Mouse (Mus musculus) kidney, embryonic 16.5 days (tissue): ENCODE measurements around the gene Ppp4r4. TPM values are rescaled to one million over a fixed set of nuclear protein-coding genes. Genes with fewer than 3 reads are reported as not detected.

Source experiments
- ATAC-seq: fragments of 200-750 bp; cut with Nextera tagmentation; 2 replicates; pipeline ENCODE4 v1.8.0; 2017; ENCODE audit warnings: moderate TSS enrichment; ENCODE audit not compliant: low FRiP score, low TSS enrichment
- H3K27ac ChIP-seq: fragments of 300-500 bp; sonication (generic); 2 replicates; pipeline ENCODE4 v1.5.1; 2014; ENCODE audit warnings: low read length
- H3K27me3 ChIP-seq: fragments of 300-500 bp; sonication (generic); 2 replicates; pipeline ENCODE4 v1.6.1; 2014; ENCODE audit warnings: low read length, control low read depth, mixed read lengths; ENCODE audit not compliant: insufficient read depth
- H3K36me3 ChIP-seq: fragments of 300-500 bp; sonication (generic); 2 replicates; pipeline ENCODE4 v1.6.1; 2014; ENCODE audit warnings: low read length, control low read depth, mixed read lengths; ENCODE audit not compliant: insufficient read depth
- H3K4me1 ChIP-seq: fragments of 300-500 bp; sonication (generic); 2 replicates; pipeline ENCODE4 v1.6.1; 2014; ENCODE audit warnings: low read length, control low read depth, mixed read lengths; ENCODE audit not compliant: insufficient read depth
- H3K4me2 ChIP-seq: fragments of 300-500 bp; sonication (generic); replicated peaks from 2 replicates; pipeline ENCODE4 v1.6.1; 2014; ENCODE audit warnings: low read depth, low read length
- H3K4me3 ChIP-seq: fragments of 300-500 bp; sonication (generic); 2 replicates; pipeline ENCODE4 v1.5.1; 2014; ENCODE audit warnings: mild to moderate bottlenecking, low read length
- H3K9ac ChIP-seq: fragments of 300-500 bp; sonication (generic); replicated peaks from 2 replicates; pipeline ENCODE4 v1.6.1; 2014; ENCODE audit warnings: low read length
- H3K9me3 ChIP-seq: fragments of 300-500 bp; sonication (generic); 2 replicates; pipeline ENCODE4 v1.6.1; 2016; ENCODE audit warnings: low read length, control low read depth
- WGBS: fragments of 180-500 bp; shearing (Covaris S2); extraction: QIAGEN DNeasy Blood & Tissue Kit; methylation state at CpG from one replicate; pipeline ENCODE4 v1.1.7; 2014; 5-methylcytosine and 5-hydroxymethylcytosine counted together
- polyA plus RNA-seq: library from polyadenylated mRNA; unstranded; fragments of >200 nt; fragmentation: Nextera tagmentation; extraction: Ambion mirVana; gene quantifications from 2 replicates; pipeline ENCODE4 v1.2.1, GENCODE M21; 2015

Gene Ppp4r4
- polyA plus RNA-seq, 1 experiment from 2014 or later, result 1.1 TPM

DNA sequence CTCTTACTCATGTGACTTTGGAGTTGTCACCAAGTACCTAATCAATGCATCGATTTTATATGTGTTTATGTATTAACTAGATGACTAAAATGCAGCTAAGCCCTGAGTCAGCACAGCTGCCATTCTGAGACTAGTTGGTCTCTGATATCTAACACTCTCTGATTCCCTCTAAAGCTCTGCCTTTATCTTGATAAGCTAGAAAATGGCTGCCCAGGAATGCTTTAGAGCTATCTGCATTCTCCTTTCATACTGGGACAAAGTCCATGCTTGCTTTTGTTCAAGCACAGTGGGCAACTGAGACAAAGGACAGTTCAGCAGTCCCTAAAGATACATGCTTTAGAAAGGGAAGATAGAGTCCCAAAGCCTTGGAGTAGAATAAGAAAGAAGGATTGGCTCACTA, 83.1 kb downstream of the Ppp4r4 start:
- Histone ChIP-seq H3K36me3 (no peaks in the 10 kb centered on the region), H3K9ac (no peak overlapping the region), H3K27ac (no peak overlapping the region), H3K4me1 (no peaks in the 10 kb centered on the region), H3K27me3 (no peaks in the 10 kb centered on the region), H3K9me3 (no peaks in the 10 kb centered on the region), H3K4me2 (no peak overlapping the region), H3K4me3 (no peak overlapping the region)
- WGBS, result 88% methylated on average over 1 of the region's 1 CpGs
- no peak for ATAC-seq

DNA sequence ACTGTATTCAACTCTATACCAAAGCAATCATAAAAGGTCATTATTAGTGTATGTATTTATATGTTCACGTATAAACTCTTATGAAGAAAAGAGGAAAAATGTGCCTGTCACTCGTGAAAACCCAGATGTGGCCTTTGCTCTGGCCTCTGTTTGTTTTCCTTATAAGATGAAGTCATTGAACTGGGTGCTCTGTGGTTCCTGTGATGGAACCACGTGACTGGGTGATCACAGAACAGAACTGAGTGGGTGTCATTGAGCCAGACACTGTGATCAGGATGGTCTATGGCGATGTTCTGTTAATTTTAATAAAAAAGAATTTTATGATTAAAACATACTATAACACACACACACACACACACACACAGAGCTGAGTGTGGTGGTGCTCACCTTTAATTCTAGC, 83.7 kb downstream of the Ppp4r4 start:
- Histone ChIP-seq H3K9ac (no peak overlapping the region), H3K27ac (no peak overlapping the region), H3K9me3 (no peaks in the 10 kb centered on the region), H3K4me1 (no peaks in the 10 kb centered on the region), H3K4me3 (no peak overlapping the region), H3K27me3 (no peaks in the 10 kb centered on the region), H3K4me2 (no peak overlapping the region), H3K36me3 (no peaks in the 10 kb centered on the region)
- WGBS, result 78% methylated on average over 4 of the region's 4 CpGs
- no peak for ATAC-seq

DNA sequence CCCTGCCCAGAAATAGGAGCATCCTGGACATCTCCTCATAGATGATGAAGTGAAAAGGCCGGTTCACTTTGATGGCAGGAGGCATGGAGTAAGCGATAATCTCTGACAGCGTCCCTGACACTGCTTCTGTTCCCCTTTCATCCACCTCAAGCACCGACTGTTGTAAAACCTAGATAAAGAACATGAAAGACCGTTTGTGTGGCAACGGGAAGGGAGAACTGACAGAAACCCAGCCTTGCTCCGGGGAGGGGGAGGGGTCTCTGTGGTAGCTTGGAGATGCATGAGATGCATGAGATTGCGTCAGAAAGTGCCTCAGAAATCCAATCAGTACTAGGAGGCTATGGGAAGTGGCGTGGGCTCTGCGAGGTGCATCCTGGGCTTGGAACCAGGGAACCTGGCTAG, 84.8 kb downstream of the Ppp4r4 start:
- H3K36me3 ChIP-seq, result no peaks in the 10 kb centered on the region
- H3K9me3 ChIP-seq, result no peaks in the 10 kb centered on the region
- no peak overlapping the region for H3K27ac ChIP-seq
- no peaks in the 10 kb centered on the region for H3K4me1 ChIP-seq
- H3K27me3 ChIP-seq, result no peaks in the 10 kb centered on the region
- no peak for ATAC-seq
- no peak overlapping the region for H3K4me2 ChIP-seq
- whole genome bisulfite sequencing, result 83% methylated on average over 10 of the region's 10 CpGs
- no peak overlapping the region for H3K4me3 ChIP-seq
- H3K9ac ChIP-seq, result no peak overlapping the region

DNA sequence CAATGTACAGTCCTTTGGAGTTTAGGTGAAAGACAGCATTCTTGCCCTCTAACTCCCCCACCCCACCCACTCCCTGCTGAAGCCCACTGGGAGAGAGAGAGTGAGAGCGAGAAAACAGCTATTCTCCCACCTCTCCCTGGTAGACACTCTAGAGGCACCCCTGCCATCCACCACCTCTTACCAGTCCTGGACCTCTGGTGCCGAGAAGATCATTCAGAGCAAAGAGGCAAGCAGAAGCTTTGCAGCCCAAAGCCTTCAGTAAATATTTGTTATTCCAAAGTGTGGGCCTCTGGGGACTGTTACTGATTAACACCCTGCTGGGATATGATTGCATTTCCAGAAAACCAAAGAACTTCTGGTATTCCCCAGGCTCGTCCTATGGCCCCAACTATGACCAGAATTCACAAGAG, 99.1 kb downstream of the Ppp4r4 start, which contains the start of gene Serpina10:
TSS of gene Serpina10 (minus strand) at position 242 of the 410 bp plus-strand sequence.
- 72% methylated on average over 3 of the region's 3 CpGs for WGBS
- ATAC-seq, result no peak
- H3K9me3 ChIP-seq, result no peaks in the 10 kb centered on the region

DNA sequence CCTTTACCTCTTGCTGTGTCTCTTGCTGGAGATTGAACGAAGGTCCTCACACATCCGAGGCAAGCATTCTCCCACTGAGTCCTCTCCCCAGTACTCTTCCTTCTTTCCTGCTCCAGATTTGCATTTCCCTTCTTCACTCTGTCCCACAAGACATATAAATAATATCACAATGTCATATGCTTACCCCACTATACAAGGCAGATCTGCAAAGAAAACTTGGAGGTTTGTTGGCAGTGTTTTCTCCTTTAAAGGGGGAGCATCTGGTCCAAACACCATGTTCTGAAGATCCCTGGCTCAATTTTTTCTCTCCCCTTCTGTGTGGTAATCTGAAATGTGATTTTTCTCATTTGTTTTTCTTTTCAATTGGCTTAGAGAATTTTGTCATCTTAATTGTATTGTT, 102.3 kb downstream of the Ppp4r4 start:
- 85% methylated on average over 2 of the region's 2 CpGs for WGBS

More for the DNA sequence above, 99.1 kb downstream of the Ppp4r4 start, which contains the start of gene Serpina10:
- no peak within 1 kb of the TSS for H3K9ac ChIP-seq
- no peak within 1 kb of the TSS for H3K4me2 ChIP-seq
- H3K4me3 ChIP-seq, result no peak within 1 kb of the TSS
- H3K27ac ChIP-seq, result no peak within 1 kb of the TSS
- H3K4me1 ChIP-seq, result no peaks in the 10 kb centered on the region
- H3K27me3 ChIP-seq, result no peaks in the 10 kb centered on the region
- H3K36me3 ChIP-seq, result no peaks in the 10 kb centered on the region

DNA sequence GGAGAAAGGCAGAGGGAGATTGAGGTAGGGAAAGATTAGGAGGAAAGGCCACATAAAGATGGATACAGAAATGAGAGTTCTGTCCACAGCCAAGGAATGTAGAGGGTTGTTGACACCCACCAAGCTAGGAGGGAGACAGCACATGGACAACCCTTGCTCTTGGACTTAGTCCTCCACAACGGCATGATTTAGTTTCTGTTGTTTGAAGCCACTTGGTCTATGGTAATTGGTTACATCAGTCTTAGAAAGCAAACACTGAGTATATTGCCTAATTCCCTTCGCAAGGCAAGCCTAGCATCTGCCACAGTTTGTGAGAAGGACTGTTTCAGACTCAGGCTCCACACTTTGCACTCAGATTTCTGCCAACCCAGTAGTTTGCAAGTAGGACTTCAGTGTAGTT, 103.8 kb downstream of the Ppp4r4 start:
- H3K9me3 ChIP-seq, result no peaks in the 10 kb centered on the region
- H3K27me3 ChIP-seq, result no peaks in the 10 kb centered on the region
- H3K4me3 ChIP-seq, result no peak overlapping the region
- no peak for ATAC-seq
- H3K36me3 ChIP-seq, result no peaks in the 10 kb centered on the region
- no peaks in the 10 kb centered on the region for H3K4me1 ChIP-seq
- no peak overlapping the region for H3K9ac ChIP-seq
- WGBS, result 88% methylated on average over 2 of the region's 2 CpGs
- H3K27ac ChIP-seq, result no peak overlapping the region
- no peak overlapping the region for H3K4me2 ChIP-seq

More for the DNA sequence above, 102.3 kb downstream of the Ppp4r4 start:
- H3K9me3 ChIP-seq, result no peaks in the 10 kb centered on the region
- H3K4me3 ChIP-seq, result no peak overlapping the region
- H3K4me2 ChIP-seq, result no peak overlapping the region
- H3K27ac ChIP-seq, result no peak overlapping the region
- H3K36me3 ChIP-seq, result no peaks in the 10 kb centered on the region
- no peak for ATAC-seq
- H3K27me3 ChIP-seq, result no peaks in the 10 kb centered on the region
- no peak overlapping the region for H3K9ac ChIP-seq
- H3K4me1 ChIP-seq, result no peaks in the 10 kb centered on the region

- no peaks in the 10 kb centered on the region for H3K36me3 ChIP-seq
- WGBS, result 0% methylated on average over 2 of the region's 2 CpGs
- ATAC-seq, result peak; percentile 51; the same call in 1 of the 2 replicates
- no peaks in the 10 kb centered on the region for H3K9me3 ChIP-seq
- H3K4me2 ChIP-seq, result no peak overlapping the region
- no peak overlapping the region for H3K27ac ChIP-seq
- H3K27me3 ChIP-seq, result no peaks in the 10 kb centered on the region
- no peak overlapping the region for H3K9ac ChIP-seq
- H3K4me3 ChIP-seq, result no peak overlapping the region
- no peaks in the 10 kb centered on the region for H3K4me1 ChIP-seq
These were observed 111.3 kb downstream of the Ppp4r4 start for GRCm38 (mm10) chr12:103643336-103643735.

- Histone ChIP-seq H3K36me3 (no peaks in the 10 kb centered on the region), H3K4me1 (no peaks in the 10 kb centered on the region), H3K9ac (no peak overlapping the region), H3K27me3 (no peaks in the 10 kb centered on the region), H3K27ac (no peak overlapping the region), H3K4me2 (no peak overlapping the region), H3K4me3 (no peak overlapping the region), H3K9me3 (no peaks in the 10 kb centered on the region)
- WGBS, result 88% methylated on average over 3 of the region's 3 CpGs
- ATAC-seq, result no peak
These were observed 111.7 kb downstream of the Ppp4r4 start for GRCm38 (mm10) chr12:103643818-103644217.

GRCm38 (mm10) chr12:103644601-103645000, 112.5 kb downstream of the Ppp4r4 start:
- WGBS, result 42% methylated on average over 5 of the region's 5 CpGs

DNA sequence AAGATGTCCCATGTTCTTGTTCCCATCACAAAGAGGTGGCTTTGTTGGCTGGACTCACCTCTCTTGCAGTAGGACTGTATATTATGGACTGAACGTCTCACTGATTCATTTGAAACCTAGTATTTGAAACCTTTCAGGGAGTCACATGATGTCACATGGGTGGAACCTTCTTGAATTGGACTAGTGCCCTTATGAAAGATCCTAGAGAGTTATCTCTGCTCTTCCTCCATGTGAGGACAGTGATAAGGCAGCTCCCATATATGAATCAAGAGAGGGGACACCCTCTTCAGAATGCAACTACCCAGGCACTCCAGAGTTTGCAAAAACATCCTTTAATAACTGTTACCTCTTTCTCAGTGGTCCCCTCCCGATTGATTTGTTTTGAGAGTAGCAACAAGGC, 114.2 kb downstream of the Ppp4r4 start:
- no peak overlapping the region for H3K27ac ChIP-seq
- no peaks in the 10 kb centered on the region for H3K27me3 ChIP-seq
- 64% methylated on average over 2 of the region's 2 CpGs for WGBS
- ATAC-seq, result no peak
- H3K4me2 ChIP-seq, result no peak overlapping the region
- no peak overlapping the region for H3K4me3 ChIP-seq
- H3K36me3 ChIP-seq, result no peaks in the 10 kb centered on the region
- no peak overlapping the region for H3K9ac ChIP-seq
- H3K9me3 ChIP-seq, result no peaks in the 10 kb centered on the region
- H3K4me1 ChIP-seq, result no peaks in the 10 kb centered on the region

More at GRCm38 (mm10) chr12:103644601-103645000, 112.5 kb downstream of the Ppp4r4 start:
- ATAC-seq, result no peak
- no peaks in the 10 kb centered on the region for H3K27me3 ChIP-seq
- H3K9me3 ChIP-seq, result no peaks in the 10 kb centered on the region
- H3K36me3 ChIP-seq, result no peaks in the 10 kb centered on the region
- no peak overlapping the region for H3K4me2 ChIP-seq
- H3K9ac ChIP-seq, result no peak overlapping the region
- no peak overlapping the region for H3K4me3 ChIP-seq
- H3K4me1 ChIP-seq, result no peaks in the 10 kb centered on the region
- no peak overlapping the region for H3K27ac ChIP-seq
